Mouse (Mus musculus) spleen, adult 18-20 months (tissue): Measurements from ENCODE around the gene Plcl2.
"Not testable (repeated sequence)": the region's sequence is repeated elsewhere in the genome, so short reads cannot be mapped to it uniquely, and the experiment has no call there.

Source experiments
- DNase-seq, 2 experiments: peaks; one replicate each; pipeline ENCODE4 v3.0.0; 2022; ENCODE audit warnings: mixed read lengths in 2 of 2

Gene Plcl2

GRCm38 (mm10) chr17:50537786-50538185 lies 28.6 kb downstream of the Plcl2 start:
- no peak for DNase-seq

GRCm38 (mm10) chr17:50544860-50545259 lies 35.7 kb downstream of the Plcl2 start:
- DNase-seq, result no peak

GRCm38 (mm10) chr17:50545274-50545673 lies 36.1 kb downstream of the Plcl2 start:
- no peak for DNase-seq

GRCm38 (mm10) chr17:50552130-50552529 lies 42.9 kb downstream of the Plcl2 start:
- DNase-seq, result no peak

GRCm38 (mm10) chr17:50557566-50558238 lies 48.5 kb downstream of the Plcl2 start:
- DNase-seq, result no peak

- DNase-seq, result no peak
Measured at GRCm38 (mm10) chr17:50558239-50558625, 49.0 kb downstream of the Plcl2 start.

GRCm38 (mm10) chr17:50565376-50566123 lies 56.3 kb downstream of the Plcl2 start:
- no peak for DNase-seq

GRCm38 (mm10) chr17:50568846-50569245 lies 59.6 kb downstream of the Plcl2 start:
- no peak for DNase-seq

GRCm38 (mm10) chr17:50570228-50570627 lies 61.0 kb downstream of the Plcl2 start:
- not testable (repeated sequence) for DNase-seq

GRCm38 (mm10) chr17:50570681-50571398 lies 61.6 kb downstream of the Plcl2 start:
- peak; percentile 14 to 32 for DNase-seq

GRCm38 (mm10) chr17:50574161-50574560 lies 65.0 kb downstream of the Plcl2 start:
- DNase-seq, result peak; percentile 47 to 49

GRCm38 (mm10) chr17:50580416-50580815 lies 71.2 kb downstream of the Plcl2 start:
- no peak for DNase-seq

- no peak for DNase-seq
Measured at GRCm38 (mm10) chr17:50586834-50587233, 77.6 kb downstream of the Plcl2 start.

- no peak for DNase-seq
Measured at GRCm38 (mm10) chr17:50587941-50588340, 78.7 kb downstream of the Plcl2 start.

- no peak for DNase-seq
Measured at GRCm38 (mm10) chr17:50600178-50600577, 91.0 kb downstream of the Plcl2 start.

- no peak for DNase-seq
Measured at GRCm38 (mm10) chr17:50600696-50601095, 91.5 kb downstream of the Plcl2 start.

GRCm38 (mm10) chr17:50606890-50607289 lies 97.7 kb downstream of the Plcl2 start:
- DNase-seq, result no peak

GRCm38 (mm10) chr17:50609908-50610307 lies 100.7 kb downstream of the Plcl2 start:
- DNase-seq, result peak; percentile 33 to 39

- DNase-seq, result no peak
Measured at GRCm38 (mm10) chr17:50620794-50621537, 111.8 kb downstream of the Plcl2 start.

GRCm38 (mm10) chr17:50621996-50622395 lies 112.8 kb downstream of the Plcl2 start:
- no peak for DNase-seq

- DNase-seq, result no peak
Measured at GRCm38 (mm10) chr17:50625584-50625983, 116.4 kb downstream of the Plcl2 start.

- no peak for DNase-seq
Measured at GRCm38 (mm10) chr17:50627658-50628057, 118.5 kb downstream of the Plcl2 start.

GRCm38 (mm10) chr17:50628716-50629115 lies 119.5 kb downstream of the Plcl2 start:
- no peak for DNase-seq
